Mouse (Mus musculus) naive thymus-derived CD4-positive, alpha-beta T cell, adult 2 months (primary cell): ENCODE data around the gene Gm27029.
A peak's percentile ranks its signal among the peaks of the same experiment; 100 is the strongest.
"Not testable (repeated sequence)": the region's sequence is repeated elsewhere in the genome, so short reads cannot be mapped to it uniquely, and the experiment has no call there.

Source experiments
- DNase-seq: peaks from one replicate; pipeline ENCODE4 v3.0.0-alpha.2; 2011; ENCODE audit warnings: low read depth

Gm27029 gene

DNA sequence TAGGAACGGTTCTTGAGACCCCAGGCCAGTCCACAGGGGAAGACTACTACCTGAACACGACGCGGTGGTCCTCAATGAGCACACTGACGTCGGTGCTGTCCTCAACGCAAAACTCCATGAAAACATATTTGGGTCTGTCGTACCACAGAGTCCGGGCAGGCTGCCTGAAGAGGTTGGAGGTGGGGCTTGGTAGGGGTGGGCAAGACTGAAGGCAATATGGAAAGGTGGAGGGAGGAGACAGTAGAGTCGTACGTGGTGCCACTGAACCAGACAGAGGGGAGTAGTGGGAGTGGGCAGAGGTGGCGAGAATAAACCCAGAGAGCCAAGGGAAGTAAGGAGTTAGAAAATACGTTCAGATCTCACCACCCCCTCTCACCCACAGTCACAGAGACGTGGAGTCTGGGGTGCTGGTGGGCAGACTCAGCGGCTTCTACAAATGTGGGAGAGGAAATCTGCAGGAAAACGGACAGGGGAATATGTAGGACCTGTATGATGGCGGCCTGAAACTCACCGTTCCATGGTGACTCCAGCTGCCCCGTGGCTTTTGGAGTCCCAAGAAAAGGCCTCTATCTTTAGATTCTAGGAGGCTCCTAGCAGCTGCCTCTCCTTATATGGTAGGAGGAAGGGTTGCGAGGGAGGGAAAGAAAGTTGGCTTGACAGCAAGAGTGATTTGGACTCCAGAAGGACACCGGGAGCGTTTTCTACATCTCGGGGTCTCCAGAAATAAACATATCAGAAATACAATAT is at the start of gene Gm27029:
Gm27029 (minus strand) TSS at position 692 of the 747 bp plus-strand sequence.
- no peak for DNase-seq

DNA sequence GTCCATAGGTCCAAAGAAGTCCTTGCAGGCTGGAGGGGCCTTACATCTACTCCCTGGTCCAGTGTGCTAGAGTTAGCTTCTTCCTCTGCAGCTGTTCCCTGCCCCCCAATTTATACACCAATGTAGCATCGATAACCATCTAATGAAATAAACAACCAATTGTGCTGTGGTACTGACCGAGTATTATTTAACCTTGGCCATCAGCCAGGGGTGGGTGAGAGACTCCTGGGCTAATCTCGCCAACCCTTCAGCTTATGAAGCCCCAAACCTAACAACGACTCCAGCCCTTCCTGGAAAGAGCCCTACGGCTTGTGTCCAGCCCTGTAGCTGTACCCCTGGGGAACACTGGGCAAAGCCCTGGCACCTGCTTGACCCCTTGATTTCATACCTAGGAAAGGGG is 49.7 kb upstream of the Gm27029 start:
- no peak for DNase-seq

DNA sequence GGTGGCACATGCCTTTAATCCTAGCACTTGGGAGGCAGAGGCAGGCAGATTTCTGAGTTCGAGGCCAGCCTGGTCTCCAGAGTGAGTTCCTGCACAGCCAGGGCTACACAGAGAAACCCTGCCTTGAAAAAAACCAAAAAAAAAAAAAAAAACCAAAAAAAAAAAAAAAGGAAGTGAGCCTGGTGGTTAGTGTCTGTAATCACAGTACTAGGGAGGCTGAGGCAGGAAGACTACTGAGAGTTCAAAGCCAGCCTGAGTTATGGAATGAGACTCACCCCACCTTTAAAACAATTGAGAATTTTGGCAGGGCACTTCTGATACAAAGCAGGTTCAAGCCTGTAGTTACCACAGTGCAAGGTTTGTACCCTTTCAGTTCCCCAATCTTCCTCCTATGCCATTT is 49.1 kb upstream of the Gm27029 start:
- DNase-seq = not testable (repeated sequence)

DNA sequence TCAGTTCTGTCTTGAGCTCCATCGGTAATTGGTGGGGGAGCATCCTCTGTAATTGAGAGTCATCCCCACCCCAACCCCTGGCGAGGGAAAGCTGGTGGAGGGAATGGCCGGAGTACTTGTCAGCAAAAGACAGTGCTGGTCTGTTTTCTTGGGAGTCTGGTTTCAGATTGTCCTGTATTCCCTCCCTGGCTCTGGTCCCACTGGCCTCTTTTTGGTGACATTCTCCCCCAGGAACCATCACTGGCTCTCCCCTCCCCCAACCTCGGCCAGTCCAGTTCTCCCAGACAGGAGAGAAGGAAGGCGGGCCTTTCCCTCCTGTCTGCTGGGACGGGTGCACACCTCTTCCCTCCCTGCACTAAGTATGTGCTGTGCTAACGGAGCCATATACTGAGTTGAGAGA is 47.7 kb upstream of the Gm27029 start:
- DNase-seq = no peak

- no peak for DNase-seq
These were observed 47.3 kb upstream of the Gm27029 start for GRCm38 (mm10) chr11:101471926-101472325.

DNA sequence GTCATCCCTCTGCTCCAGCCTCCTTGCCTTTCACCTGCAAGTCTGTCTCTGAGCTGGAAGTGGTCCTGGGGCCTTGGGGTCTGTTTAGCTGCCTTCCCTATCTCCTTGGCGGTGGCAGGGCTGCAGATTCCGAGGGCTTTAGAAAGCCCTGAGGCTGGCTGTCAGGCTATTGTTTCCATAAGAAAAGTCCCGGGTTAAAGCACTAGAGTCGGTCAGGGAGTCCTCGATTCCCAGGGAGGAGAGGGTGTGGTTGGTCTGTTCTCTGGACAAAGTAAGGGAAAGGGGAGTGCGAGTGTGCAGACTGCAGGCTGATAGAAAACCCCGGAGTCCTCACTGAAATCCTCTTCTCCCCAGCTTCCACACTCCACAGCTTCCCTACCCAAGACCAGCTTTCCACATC is 45.6 kb upstream of the Gm27029 start:
- no peak for DNase-seq

DNA sequence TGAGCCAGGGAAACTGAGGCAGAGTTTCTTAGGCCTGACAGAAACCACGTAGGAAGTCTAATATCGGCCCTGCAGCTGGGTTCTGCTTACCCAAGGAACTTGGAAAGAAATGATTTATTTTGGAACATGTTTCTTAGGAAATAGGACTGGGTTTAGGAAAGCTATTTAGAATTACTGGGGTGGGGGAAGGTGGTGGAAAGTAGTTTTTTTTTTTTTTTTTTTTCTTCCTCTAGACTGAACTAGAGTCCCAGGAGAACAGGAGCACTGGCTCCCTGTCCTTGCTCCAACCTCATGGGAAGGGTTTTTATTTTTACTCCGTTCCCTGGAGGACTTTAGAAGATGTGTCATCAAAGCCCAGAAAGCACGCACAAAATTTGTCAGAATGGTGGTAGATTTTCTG is 44.6 kb upstream of the Gm27029 start:
- no peak for DNase-seq

DNA sequence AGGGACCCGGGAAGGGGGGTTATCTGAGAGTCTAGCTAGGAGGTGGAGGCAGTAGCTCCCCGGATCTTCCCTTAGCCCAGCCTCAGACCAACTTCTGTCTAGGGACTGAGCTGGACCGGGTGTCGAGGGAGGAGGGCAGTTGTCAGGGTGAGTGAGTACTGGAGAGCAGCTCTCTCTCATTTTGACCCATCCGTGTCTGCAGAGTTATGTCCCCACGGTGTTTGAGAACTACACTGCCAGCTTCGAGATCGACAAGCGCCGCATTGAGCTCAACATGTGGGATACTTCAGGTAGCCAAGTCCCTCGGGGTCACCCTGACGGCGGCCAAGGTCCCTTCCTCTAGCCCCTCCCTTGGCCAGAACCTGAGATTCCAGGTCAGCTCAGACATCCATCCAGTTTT is 44.1 kb upstream of the Gm27029 start:
- DNase-seq = peak; percentile 37

DNA sequence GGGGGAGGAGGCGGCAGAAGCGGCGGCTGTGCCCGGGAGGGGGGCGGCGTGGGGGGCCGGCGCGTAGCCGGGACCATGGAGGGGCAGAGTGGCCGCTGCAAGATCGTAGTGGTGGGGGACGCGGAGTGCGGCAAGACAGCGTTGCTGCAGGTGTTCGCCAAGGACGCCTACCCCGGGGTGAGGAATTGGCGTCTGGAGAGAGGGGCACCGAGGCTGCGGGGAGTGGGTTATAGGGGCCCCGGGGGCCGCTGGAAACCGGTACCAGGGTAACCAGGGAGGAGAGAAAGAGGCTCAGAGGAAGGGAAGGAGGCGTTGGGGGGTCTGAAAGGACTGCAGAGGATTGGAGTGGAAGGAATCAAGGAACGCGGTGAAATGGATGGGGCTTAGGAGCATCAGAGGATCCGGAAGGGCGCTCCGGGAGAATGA is 43.7 kb upstream of the Gm27029 start:
- no peak for DNase-seq

GRCm38 (mm10) chr11:101467477-101468262 is 43.1 kb upstream of the Gm27029 start:
- DNase-seq = peak; percentile 79

- not testable (repeated sequence) for DNase-seq
These were observed 42.0 kb upstream of the Gm27029 start for GRCm38 (mm10) chr11:101466552-101466950.

DNA sequence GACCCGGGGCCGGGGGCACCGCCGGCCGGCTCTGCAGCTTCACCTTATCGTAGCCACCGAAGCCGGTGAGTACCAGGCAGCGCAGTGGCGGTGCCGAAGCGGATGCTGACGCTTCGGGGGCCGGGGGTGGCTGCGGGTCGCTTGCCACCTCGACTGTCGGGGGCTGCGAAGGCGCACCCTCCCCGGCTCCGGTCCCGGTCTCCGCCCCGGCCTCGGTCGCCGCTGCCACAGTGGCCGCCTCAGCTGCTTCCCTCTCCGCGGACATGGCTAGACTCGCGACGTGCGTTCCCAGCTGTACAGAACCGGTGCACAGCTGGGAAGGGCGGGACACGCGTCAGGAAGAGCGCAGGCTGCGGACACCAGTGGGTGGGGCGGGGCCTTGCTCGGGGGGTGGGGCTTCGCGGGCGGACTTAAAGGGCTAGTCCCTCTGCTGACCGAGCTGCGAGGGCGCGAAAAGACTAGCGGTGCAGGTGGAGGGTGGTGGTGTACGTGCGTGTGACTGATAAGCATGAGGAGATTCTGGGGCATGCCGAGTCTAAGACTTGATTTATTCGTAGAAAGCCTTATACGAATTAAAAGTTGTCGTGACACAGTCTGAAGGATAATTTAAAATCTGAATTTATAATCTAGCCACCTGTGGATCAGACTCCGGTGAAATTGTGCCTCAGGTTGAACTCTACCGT is 41.4 kb upstream of the Gm27029 start, which contains the start of gene Vat1:
Vat1 (minus strand) TSS at position 362 of the 683 bp plus-strand sequence.
- DNase-seq = peak; percentile 71

DNA sequence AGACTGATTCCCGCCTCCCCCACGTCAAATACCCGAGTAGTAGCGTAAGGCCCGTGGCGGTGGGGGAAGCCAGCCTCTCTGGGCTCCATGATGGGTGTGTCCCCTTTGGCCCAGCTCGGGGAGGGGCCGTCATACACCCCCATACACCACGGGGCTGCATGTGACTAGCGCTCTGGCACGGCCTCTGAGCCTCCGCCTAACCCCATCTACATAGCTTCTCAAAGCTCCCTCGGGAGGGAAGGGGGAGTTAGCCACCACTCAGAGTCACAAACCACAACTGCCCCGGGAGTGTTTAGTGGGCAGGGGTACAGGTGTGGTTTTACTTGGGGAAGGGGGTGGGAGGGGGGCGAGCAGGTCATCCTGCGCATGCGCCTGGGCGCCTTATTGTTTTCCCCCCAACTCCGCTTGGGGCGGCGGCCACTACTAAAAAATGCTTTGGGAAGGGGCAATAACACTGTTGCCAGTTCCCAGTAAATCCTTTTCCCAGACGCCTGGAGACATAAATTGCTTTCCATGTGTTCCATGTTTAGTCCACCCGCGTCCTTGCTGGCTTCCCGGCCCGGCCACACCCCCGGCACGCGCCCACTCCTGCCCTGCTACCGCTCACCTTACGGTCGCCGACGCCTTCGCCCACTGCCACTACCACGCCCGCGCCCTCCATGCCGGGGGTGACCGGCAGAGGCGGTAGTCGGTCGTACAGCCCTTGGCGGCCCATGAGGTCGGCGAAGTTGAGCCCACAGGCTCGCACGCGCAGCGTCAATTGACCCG is 40.7 kb upstream of the Gm27029 start:
- DNase-seq = peak; percentile 70

DNA sequence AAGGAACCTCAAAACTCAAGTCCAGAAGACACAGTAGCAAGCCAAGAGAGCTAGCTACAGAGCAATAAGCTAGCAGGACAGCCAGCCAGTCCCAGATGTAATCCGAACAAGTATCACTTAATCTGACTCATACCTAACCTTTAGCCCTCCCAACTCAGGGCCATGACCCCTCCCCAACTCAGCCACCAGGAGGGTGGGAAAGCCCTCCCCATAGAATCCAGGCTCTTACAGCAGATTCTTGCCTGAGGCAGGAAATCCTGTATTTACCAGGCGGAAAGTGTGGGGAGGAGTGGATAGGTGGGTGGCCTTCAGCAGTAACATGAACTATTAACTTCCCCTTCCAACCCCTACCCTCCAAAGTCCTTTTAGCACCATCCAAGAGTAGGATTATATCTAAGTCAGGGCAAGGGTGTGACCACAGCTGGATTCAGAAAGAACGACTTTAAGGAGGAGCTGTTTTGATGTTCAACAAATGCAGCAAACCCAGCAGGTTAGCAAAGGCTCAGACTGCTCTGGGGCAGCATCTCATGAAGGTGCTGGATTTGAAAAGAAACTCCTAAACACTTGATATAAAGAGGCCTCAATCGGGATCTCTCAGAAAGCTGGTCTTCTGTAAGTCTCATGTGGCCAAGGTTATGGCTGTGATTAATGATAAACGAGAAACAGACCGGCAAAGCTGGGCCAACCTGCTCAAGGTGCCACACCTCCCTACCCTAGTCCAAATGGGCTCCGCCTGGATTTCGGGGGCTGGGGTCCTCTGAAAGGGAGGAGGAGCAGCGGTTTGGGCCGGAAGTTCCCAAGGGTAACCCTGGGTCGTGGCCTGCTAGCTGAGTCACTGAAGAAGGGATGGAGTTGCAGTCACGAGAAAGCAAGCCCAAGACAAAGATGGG is 39.9 kb upstream of the Gm27029 start, which contains the start of gene Rnd2:
Rnd2 (plus strand) TSS at position 789 of the 890 bp plus-strand sequence.
- peak; percentile 40 for DNase-seq

DNA sequence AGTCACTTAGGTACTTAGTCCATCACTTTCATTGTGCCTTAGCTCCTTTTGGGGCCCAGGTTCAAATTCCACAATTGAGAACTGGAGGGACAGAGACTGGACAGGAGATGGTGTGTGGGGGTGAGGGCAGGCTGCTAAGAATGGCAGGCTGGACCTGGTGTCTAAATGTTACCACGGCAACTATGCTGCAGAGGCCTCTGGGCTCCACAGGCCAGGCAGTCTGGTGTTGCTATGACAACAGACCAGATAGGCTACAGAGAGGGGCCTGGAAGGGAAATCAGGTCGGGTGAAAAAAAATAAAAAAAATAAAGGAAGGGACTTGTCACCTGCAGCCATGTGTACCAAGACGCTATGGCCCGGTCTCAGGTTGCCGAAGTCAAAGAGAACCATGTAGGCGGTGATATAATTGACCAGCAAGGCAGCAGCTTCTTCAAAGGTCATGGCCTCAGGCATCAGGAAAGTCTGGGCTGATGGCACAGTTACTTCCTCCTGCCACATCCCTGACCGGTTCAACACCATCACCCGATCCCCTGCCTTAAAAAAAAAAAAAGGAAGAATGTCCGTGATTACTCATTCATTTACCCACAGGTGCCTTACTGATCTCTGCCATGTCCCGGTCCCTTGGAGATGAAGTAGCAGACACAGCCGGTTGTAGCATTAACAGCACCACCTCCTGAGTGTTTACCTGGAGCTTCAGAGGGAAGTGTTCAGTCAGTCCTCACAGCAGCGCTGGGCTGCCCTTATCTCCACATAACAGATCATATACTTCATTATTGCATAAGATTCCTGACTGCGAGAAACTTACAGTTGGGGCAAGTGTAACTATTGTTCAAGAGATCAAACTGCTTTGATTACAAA is 38.2 kb upstream of the Gm27029 start:
- no peak for DNase-seq

DNA sequence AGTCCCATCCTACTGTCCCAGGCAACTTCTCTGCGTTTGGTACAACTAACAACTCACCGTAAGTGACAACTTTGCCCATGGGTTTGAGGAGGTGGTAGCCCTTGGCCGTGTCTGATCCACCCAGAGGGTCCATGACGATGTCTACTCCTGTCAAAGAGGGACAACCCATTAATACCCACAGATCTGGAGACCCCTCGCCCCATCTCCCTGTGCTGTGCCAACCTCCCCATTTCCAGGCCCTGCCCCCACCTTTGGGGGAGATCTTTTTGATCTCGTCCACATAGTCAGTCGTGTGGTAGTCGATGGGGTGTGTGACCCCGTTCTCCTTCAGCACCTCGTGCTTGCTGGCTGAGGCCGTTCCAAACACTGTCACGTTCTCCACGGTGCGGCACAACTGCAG is 37.5 kb upstream of the Gm27029 start:
- no peak for DNase-seq

DNA sequence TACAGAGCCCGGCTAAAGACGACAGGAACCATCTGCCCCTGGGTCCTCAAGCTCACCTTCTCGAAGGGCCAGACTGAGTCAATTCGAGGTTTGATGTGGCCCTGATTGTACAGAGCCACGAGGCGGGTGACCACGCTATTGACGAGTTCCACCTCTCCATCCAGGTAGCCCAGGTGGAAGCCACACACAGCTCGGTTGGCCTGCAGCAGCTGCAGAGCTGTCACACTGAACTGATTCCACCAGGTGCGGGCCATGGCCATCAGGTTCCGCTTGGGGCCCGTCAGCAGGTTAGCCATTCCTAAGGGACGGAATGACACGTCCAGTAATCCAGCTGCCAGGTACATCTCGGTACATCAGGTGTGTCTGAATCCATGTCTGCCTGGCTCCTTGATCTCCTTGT is 35.7 kb upstream of the Gm27029 start:
- DNase-seq = no peak

- no peak for DNase-seq
These were observed 35.1 kb upstream of the Gm27029 start for GRCm38 (mm10) chr11:101459716-101460115.

- DNase-seq = no peak
These were observed 33.6 kb upstream of the Gm27029 start for GRCm38 (mm10) chr11:101458217-101458616.

DNA sequence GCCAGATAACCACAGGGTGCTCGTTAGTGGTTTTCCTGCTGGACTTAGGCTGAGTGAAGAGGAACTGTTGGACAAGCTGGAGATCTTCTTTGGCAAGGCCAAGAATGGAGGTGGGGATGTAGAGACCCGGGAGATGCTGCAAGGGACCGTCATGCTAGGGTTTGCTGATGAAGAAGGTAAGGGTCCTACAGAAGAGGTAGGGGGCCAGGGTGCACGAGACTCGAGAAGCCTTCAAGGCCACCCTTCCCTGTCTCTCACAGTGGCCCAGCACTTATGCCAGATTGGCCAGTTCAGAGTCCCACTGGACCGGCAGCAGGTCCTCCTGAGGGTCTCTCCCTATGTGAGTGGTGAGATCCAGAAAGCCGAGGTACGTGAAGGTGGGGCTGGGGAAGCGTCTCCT is 33.0 kb upstream of the Gm27029 start:
- no peak for DNase-seq
